Mouse (Mus musculus): ENCODE results near the gene Gm11042. TPM values are rescaled to one million over a fixed set of nuclear protein-coding genes. Genes with fewer than 3 reads are reported as not detected.

Gm11042 gene
- not detected in 2 replicates for polyA plus RNA-seq (2015; fragmentation: Nextera tagmentation; extraction: Ambion mirVana)

DNA sequence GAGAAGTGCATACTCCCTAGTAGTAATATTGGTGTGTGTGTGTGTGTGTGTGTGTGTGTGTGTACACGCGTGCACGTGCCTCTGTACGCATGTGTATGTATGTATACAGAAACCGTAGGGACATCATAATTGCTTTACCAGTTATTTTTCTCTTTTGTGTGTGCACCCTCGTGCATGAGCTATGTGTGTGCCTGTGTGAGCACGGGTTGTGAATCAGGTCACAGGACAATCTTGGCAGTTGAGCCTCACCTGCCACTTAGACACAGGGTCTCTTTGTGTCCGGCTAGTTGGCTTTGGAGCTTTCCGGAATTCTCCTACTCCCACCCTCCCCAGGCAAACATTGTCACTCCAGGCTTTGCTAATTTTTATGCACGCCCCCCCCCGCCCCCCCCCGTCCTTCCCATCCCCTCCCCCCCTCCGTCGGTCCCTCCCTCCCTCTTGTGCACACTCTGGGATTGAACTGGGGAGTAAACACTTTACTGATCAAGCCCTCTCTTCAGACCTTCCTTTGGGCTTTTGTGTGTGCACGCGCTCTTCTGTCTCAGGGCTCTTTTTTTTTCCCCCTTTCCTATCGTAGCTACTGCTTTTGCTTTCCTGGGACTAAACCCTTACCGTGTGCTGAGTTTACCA lies at the start of gene Gm11042:
TSS of gene Gm11042 (minus strand) at position 51 of the 630 bp plus-strand sequence.
- Histone ChIP-seq H3K4me2 (replicated peaks) (peak within 1 kb of the TSS; percentile 71), H3K9ac (peak within 1 kb of the TSS; percentile 55), H3K36me3 (no peaks in the 10 kb centered on the region), H3K27me3 (replicated peaks) (no peaks in the 10 kb centered on the region), H3K4me1 (replicated peaks) (no peaks in the 10 kb centered on the region), H3K4me3 (replicated peaks) (peak within 1 kb of the TSS; percentile 46), H3K9me3 (no peaks in the 10 kb centered on the region), H3K27ac (no peak within 1 kb of the TSS; the same call in 1 of the 2 replicates)
- ATAC-seq = peak; percentile 77
- 26% methylated on average over 17 of the region's 18 CpGs for WGBS

DNA sequence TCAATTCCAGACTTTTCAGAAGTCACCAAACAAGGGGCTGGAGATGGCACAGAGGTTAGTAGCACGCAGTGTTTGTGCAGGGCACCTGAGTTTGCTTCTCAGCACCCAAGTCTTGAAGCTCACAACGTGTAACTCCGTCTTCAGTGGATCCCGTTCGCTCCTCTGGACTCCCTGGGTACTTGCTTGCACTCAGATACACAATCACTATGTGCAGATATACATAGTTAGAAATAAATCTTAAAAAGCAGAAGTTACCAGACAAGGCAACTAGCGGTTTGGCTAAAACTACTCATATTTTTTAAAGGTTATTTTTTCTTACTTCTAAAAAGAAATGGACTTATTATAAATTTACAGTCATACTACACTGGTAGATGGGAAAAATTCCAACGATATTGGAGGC lies 48.3 kb upstream of the Gm11042 start:
- ATAC-seq = no peak
- Histone ChIP-seq H3K36me3 (no peaks in the 10 kb centered on the region), H3K9me3 (no peaks in the 10 kb centered on the region), H3K27ac (no peak overlapping the region), H3K27me3 (replicated peaks) (no peaks in the 10 kb centered on the region), H3K4me1 (replicated peaks) (no peaks in the 10 kb centered on the region), H3K4me2 (replicated peaks) (no peak overlapping the region), H3K9ac (no peak overlapping the region), H3K4me3 (replicated peaks) (no peak overlapping the region)
- 78% methylated on average over 7 of the region's 7 CpGs for WGBS

DNA sequence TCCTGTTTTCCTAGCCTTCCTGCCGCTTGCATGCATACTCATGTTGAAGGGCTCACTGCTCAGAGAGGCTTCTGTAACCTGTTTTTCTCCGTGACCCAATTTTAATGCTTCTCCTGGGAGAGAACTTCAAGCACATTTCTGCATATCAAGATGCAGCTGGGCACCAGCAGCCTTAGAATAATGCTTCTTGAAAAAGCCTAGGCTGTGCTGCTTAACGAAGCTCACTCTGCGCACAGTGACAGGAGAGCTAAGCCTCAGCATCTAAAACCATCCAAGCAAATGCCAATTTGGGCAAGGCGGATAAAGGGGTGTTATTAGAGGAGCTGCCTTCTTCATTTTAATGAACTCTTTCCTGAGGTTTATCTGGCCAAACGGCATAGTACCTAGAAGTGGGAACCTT lies 46.9 kb upstream of the Gm11042 start:
- Histone ChIP-seq H3K27ac (no peak overlapping the region), H3K4me2 (replicated peaks) (no peak overlapping the region), H3K9me3 (no peaks in the 10 kb centered on the region), H3K4me3 (replicated peaks) (no peak overlapping the region), H3K9ac (no peak overlapping the region), H3K4me1 (replicated peaks) (no peaks in the 10 kb centered on the region), H3K27me3 (replicated peaks) (no peaks in the 10 kb centered on the region), H3K36me3 (no peaks in the 10 kb centered on the region)
- 86% methylated on average over 6 of the region's 6 CpGs for WGBS
- ATAC-seq = no peak

DNA sequence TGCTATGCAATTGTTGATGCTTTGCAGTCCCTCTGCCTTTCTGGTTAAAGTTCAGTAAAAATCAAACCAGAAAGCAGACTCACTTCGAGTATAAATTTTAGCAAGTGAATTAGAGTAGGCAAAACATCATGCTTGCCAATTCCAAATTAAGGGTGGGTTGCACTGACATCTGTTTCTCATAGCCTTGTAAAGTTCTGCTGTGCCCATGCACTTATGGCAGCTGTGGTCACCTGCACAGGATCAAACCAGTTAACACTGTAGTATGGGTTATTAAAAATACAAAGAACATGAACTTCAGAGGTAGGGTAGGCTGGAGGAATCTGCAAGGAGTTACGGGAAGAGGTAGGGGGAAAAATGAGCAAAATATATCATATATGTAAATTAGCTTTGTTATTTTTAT lies 46.3 kb upstream of the Gm11042 start:
- Histone ChIP-seq H3K27me3 (replicated peaks) (no peaks in the 10 kb centered on the region), H3K4me2 (replicated peaks) (no peak overlapping the region), H3K4me3 (replicated peaks) (no peak overlapping the region), H3K9ac (no peak overlapping the region), H3K36me3 (no peaks in the 10 kb centered on the region), H3K4me1 (replicated peaks) (no peaks in the 10 kb centered on the region; the same call in 1 of the 2 replicates), H3K9me3 (no peaks in the 10 kb centered on the region), H3K27ac (no peak overlapping the region)
- no peak for ATAC-seq
- WGBS = 63% methylated on average over 2 of the region's 2 CpGs

DNA sequence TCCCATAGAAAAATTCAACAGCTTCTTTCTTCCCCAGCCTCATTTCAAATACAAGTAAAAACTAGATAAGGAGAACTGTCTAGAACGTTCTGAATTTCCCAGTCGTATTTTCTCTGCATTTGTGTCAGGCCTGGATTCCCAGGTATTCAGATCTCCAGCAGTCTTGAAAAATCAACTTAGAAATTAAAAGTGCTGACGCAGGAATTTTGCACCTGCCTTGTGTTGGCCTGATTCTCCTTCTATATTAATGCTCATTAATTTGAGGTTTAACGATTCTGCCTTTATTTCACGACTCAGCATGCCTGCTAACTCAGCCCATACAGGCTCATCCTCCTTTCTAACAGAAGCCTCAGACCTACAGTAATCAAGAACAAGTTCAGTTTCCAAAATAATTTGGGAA lies 43.6 kb upstream of the Gm11042 start:
- Histone ChIP-seq H3K4me3 (replicated peaks) (no peak overlapping the region), H3K4me1 (replicated peaks) (no peaks in the 10 kb centered on the region; the same call in 1 of the 2 replicates), H3K9ac (no peak overlapping the region), H3K27ac (no peak overlapping the region), H3K9me3 (no peaks in the 10 kb centered on the region), H3K4me2 (replicated peaks) (no peak overlapping the region), H3K27me3 (replicated peaks) (no peaks in the 10 kb centered on the region), H3K36me3 (no peaks in the 10 kb centered on the region)
- WGBS = 85% methylated on average over 5 of the region's 5 CpGs
- no peak for ATAC-seq

DNA sequence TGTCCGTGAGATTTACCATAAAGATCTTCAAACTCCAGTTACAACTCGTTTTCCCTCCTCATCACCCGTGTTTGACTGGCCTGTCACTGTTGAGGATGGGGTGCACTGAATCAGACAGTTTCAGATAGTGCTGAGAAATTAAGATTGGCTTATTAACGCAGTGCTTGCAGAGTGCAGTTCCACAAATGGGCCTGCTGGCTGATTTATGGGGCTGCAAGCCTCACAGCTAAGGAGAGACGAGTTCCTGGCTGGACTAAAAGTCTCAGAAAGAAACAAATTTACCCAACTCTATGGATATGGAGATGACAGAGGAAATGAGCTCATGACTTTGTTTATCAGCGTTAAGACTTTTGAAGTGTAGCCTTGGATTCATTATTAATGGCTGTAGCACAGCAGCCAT lies 41.6 kb upstream of the Gm11042 start:
- H3K4me2 ChIP-seq (replicated peaks) = no peak overlapping the region
- H3K27me3 ChIP-seq (replicated peaks) = no peaks in the 10 kb centered on the region
- H3K4me3 ChIP-seq (replicated peaks) = no peak overlapping the region
- no peak overlapping the region for H3K27ac ChIP-seq
- ATAC-seq = no peak
- H3K9me3 ChIP-seq = no peaks in the 10 kb centered on the region
- no peaks in the 10 kb centered on the region for H3K36me3 ChIP-seq
- 40% methylated on average over 6 of the region's 6 CpGs for WGBS
- no peak overlapping the region for H3K9ac ChIP-seq
- H3K4me1 ChIP-seq (replicated peaks) = no peaks in the 10 kb centered on the region; the same call in 1 of the 2 replicates

DNA sequence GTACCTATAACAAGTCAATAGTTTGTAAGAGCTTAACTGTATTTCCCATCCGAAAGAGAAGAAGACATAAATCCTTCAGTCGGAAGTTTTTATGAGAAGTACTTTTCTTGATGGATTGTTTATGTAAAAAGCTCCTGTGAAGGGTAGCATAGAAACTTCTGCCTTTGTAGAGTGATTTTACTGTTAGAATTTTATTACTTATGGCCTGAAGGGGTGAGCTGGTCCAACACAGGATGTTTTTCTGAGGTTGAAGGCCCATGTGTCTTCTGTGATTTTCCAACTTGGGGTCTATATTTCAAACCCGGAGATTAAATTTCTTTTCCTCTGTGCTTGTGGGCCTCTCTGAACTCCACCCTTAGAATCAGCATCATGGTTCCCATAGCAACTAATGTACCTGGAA lies 26.5 kb upstream of the Gm11042 start:
- Histone ChIP-seq H3K27me3 (replicated peaks) (no peaks in the 10 kb centered on the region), H3K27ac (no peak overlapping the region), H3K4me1 (replicated peaks) (no peaks in the 10 kb centered on the region), H3K36me3 (no peaks in the 10 kb centered on the region), H3K4me3 (replicated peaks) (no peak overlapping the region), H3K9ac (no peak overlapping the region), H3K4me2 (replicated peaks) (no peak overlapping the region), H3K9me3 (no peaks in the 10 kb centered on the region)
- ATAC-seq = no peak
- WGBS = 54% methylated on average over 3 of the region's 3 CpGs

DNA sequence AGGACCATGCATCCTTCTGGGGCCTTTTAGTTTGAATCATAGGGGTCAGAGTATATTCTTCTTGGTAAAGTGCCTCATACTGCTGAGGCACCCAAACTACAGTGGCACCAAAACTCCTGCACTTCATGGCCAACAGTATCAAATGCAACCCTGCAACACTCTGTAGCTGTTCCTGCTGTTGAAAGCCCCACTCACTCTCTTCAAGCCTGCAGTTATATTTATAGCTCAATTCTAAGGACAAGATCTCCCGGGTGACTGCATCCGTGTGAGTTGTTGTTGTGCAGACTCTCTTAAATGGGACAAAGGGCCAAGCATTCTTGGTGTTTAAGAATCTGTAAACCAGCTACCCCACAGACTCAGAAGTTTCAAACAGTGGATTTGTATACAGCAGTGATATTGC lies 23.9 kb upstream of the Gm11042 start:
- 57% methylated on average over 2 of the region's 2 CpGs for WGBS
- Histone ChIP-seq H3K9ac (no peak overlapping the region), H3K27me3 (replicated peaks) (no peaks in the 10 kb centered on the region), H3K4me1 (replicated peaks) (no peaks in the 10 kb centered on the region), H3K4me2 (replicated peaks) (no peak overlapping the region), H3K9me3 (no peaks in the 10 kb centered on the region), H3K27ac (no peak overlapping the region), H3K4me3 (replicated peaks) (no peak overlapping the region), H3K36me3 (no peaks in the 10 kb centered on the region)
- no peak for ATAC-seq

DNA sequence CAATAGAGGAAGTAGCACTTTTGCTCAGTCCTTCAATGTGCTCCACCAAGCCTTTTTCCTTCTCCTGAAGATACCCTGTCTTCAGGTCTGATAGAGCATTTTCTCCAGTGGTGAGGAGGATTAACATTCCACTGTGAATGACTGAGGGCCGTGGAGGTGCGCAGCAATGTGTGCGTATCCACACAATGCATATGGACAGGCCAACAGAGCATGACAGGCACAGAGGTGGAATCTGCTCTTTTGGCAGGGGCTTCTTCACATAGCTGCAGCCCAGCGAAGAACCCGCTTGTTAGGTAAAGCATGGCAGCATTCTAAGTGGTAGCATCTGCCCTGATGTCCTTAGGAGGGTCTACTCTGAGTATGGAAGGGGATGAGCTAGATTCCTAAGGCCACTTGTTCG lies 17.5 kb upstream of the Gm11042 start:
- WGBS = 94% methylated on average over 6 of the region's 6 CpGs
- ATAC-seq = no peak
- no peaks in the 10 kb centered on the region for H3K27me3 ChIP-seq (replicated peaks)
- H3K4me3 ChIP-seq (replicated peaks) = no peak overlapping the region
- no peaks in the 10 kb centered on the region for H3K4me1 ChIP-seq (replicated peaks)
- H3K27ac ChIP-seq = no peak overlapping the region
- H3K9me3 ChIP-seq = no peaks in the 10 kb centered on the region
- no peak overlapping the region for H3K9ac ChIP-seq
- no peaks in the 10 kb centered on the region for H3K36me3 ChIP-seq
- H3K4me2 ChIP-seq (replicated peaks) = no peak overlapping the region

DNA sequence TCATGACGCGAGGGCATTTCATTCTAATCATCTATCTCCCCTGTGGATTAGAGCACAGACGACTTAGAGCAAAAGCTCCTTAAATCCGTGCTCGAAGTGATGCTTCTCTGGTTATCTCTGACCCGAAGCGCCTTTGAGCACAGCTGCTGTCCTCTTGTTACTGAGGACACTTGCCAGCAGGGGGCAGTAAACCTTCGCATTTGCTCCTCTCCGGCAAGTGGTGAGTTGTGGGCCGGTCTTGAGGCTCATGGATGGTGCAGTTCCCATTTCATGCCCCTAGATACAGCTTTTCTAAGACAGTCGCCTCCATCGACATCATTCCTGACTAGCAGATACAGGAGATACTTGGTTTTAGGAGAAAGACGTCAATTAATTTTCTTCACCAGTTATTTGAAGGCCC lies 16.8 kb upstream of the Gm11042 start:
- no peaks in the 10 kb centered on the region for H3K27me3 ChIP-seq (replicated peaks)
- 29% methylated on average over 13 of the region's 13 CpGs for WGBS
- ATAC-seq = no peak
- H3K4me1 ChIP-seq (replicated peaks) = no peaks in the 10 kb centered on the region
- no peak overlapping the region for H3K4me2 ChIP-seq (replicated peaks)
- H3K27ac ChIP-seq = no peak overlapping the region
- no peaks in the 10 kb centered on the region for H3K9me3 ChIP-seq
- no peak overlapping the region for H3K9ac ChIP-seq
- no peak overlapping the region for H3K4me3 ChIP-seq (replicated peaks)
- no peaks in the 10 kb centered on the region for H3K36me3 ChIP-seq

DNA sequence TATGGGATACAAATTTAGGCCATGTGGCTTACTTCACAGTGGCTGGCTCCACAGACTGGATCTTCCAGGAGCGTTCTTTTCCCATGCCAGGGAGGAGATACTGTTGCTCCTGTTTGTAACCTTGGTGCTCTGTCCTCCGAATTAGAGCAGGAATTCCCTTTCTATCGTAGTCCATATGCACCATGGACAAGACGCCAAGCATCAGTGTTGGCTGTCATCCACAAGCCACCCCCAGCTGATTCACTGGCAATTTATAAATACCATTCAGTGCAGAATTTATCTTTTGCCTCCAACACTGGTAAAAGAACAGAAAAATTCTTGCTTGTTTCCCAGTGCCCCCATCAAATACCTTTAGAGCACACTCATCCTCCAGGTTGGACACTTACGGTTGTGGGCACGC lies 13.6 kb upstream of the Gm11042 start:
- H3K27me3 ChIP-seq (replicated peaks) = no peaks in the 10 kb centered on the region
- H3K9me3 ChIP-seq = no peaks in the 10 kb centered on the region
- H3K4me2 ChIP-seq (replicated peaks) = no peak overlapping the region
- no peak for ATAC-seq
- no peak overlapping the region for H3K9ac ChIP-seq
- WGBS = 85% methylated on average over 6 of the region's 6 CpGs
- no peak overlapping the region for H3K27ac ChIP-seq
- H3K4me1 ChIP-seq (replicated peaks) = no peaks in the 10 kb centered on the region
- no peak overlapping the region for H3K4me3 ChIP-seq (replicated peaks)
- no peaks in the 10 kb centered on the region for H3K36me3 ChIP-seq

DNA sequence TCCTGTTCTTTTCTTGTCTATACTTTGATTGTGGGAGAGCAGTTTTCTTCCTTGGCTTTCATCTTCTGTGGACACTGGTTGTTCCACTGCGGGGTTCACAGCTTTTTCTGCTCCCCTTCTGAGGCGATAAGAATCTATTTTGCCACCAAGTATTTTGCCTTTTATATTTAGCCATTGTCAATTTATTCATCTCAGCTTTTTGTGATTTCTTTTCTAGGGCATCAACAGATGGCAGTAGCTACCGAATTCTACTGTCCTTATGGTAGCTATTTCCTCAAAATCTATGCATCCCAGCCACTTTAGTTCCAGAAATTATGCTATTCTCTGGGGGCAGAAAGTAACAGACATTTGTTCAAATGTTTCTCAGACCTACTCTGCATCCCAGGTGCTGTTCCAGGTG lies 10.4 kb upstream of the Gm11042 start:
- Histone ChIP-seq H3K9me3 (no peaks in the 10 kb centered on the region), H3K27me3 (replicated peaks) (no peaks in the 10 kb centered on the region), H3K4me1 (replicated peaks) (no peaks in the 10 kb centered on the region), H3K4me3 (replicated peaks) (no peak overlapping the region), H3K27ac (no peak overlapping the region), H3K4me2 (replicated peaks) (no peak overlapping the region), H3K9ac (no peak overlapping the region), H3K36me3 (no peaks in the 10 kb centered on the region)
- 84% methylated on average over 3 of the region's 3 CpGs for WGBS
- ATAC-seq = no peak

DNA sequence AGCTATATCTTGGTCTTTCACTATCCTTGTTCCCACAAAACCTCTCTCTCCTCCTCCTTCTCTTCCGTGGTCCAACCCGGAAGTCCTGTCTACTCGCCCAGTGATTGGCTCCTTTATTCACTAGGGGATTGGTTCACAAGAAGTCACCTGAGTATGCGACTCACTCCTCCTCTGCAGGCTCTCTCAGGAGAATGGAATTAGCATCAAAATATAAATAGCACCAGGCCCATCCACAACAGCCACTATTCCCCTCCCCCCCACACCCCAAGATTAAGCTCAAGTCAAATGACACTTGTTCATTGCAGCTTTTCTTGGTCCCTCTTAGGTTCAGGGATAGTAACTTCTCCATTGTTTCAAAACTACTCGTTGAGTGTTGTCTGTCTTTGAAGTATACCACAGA lies 5.8 kb upstream of the Gm11042 start:
- Histone ChIP-seq H3K9ac (no peak overlapping the region), H3K36me3 (no peaks in the 10 kb centered on the region), H3K4me2 (replicated peaks) (no peak overlapping the region), H3K4me3 (replicated peaks) (no peak overlapping the region), H3K4me1 (replicated peaks) (no peaks in the 10 kb centered on the region), H3K27ac (no peak overlapping the region), H3K27me3 (replicated peaks) (no peaks in the 10 kb centered on the region), H3K9me3 (no peaks in the 10 kb centered on the region)
- WGBS = 71% methylated on average over 5 of the region's 5 CpGs
- no peak for ATAC-seq

Measured in intestine, embryonic 15.5 days (tissue).